In the genomic region with DNA sequence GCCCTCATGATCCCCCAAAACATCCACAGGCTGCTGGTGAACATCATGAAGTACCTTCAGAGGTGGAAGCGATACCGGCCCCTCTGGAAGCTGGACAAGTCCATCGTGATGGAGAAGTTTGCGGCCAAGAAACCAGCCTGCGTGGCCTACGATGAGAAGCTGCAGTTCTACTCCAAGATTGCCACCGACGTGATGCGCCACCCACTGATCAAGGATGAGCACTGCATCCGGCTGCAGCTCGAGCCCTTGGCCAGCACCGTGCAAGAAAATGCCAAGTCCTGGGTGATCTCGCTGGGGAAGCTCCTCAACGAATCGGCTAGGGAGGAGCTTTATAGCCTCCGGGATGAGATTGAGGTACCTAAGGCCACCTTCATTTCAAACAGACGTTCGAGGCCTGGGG, we compare ENCODE assay signal across 8 mouse cellular contexts. TPM values are rescaled to one million over a fixed set of nuclear protein-coding genes. Genes with fewer than 3 reads are reported as not detected.
DNase-seq lines count a peak whose midpoint lies in the region; ATAC-seq and TF ChIP-seq lines count a peak whose summit lies in the region.
"Had no signal": no experiment of that assay in that cellular context is flagged by ENCODE, and none has a peak within 500 bp of the region (broad histone marks: within the 10 kb centered on the region; RNA-seq: fewer than 3 reads in every experiment).

No protein-coding gene starts in this region.

- H3K9ac ChIP-seq in intestine, postnatal 0 days (ENCODE audit: low read depth, low read length): no peak overlapping the region
- H3K9ac ChIP-seq in intestine, embryonic 15.5 days: no peak overlapping the region
- H3K9ac ChIP-seq in neural tube, embryonic 15.5 days (replicated peaks): no peak overlapping the region
- H3K9ac ChIP-seq: liver, embryonic 13.5 days had no signal

- no peaks in the 10 kb centered on the region for H3K4me1 ChIP-seq in intestine, postnatal 0 days (replicated peaks; ENCODE audit: control insufficient read depth, insufficient read depth, low read length)
- H3K4me1 ChIP-seq in intestine, embryonic 15.5 days (replicated peaks): no peaks in the 10 kb centered on the region
- H3K4me1 ChIP-seq in neural tube, embryonic 15.5 days: no peaks in the 10 kb centered on the region
- H3K4me1 ChIP-seq: liver, embryonic 13.5 days had no signal

- no peaks in the 10 kb centered on the region for H3K9me3 ChIP-seq in intestine, postnatal 0 days (ENCODE audit: control insufficient read depth)
- H3K9me3 ChIP-seq in intestine, embryonic 15.5 days: no peaks in the 10 kb centered on the region
- H3K9me3 ChIP-seq in neural tube, embryonic 15.5 days (replicated peaks): no peaks in the 10 kb centered on the region
- H3K9me3 ChIP-seq: liver, embryonic 13.5 days had no signal

- H3K36me3 ChIP-seq in intestine, postnatal 0 days (ENCODE audit: control insufficient read depth, insufficient read depth): no peaks in the 10 kb centered on the region
- H3K36me3 ChIP-seq in intestine, embryonic 15.5 days: no peaks in the 10 kb centered on the region
- H3K36me3 ChIP-seq in neural tube, embryonic 15.5 days: no peaks in the 10 kb centered on the region
- H3K36me3 ChIP-seq: liver, embryonic 13.5 days had no signal

- no peak overlapping the region for H3K4me3 ChIP-seq in intestine, postnatal 0 days (ENCODE audit: low read depth, low read length)
- H3K4me3 ChIP-seq in intestine, embryonic 15.5 days (replicated peaks): no peak overlapping the region
- no peak overlapping the region for H3K4me3 ChIP-seq in neural tube, embryonic 15.5 days (replicated peaks)
- H3K4me3 ChIP-seq: liver, embryonic 13.5 days had no signal

- no peak overlapping the region for H3K4me2 ChIP-seq in intestine, postnatal 0 days (replicated peaks; ENCODE audit: low read depth)
- H3K4me2 ChIP-seq in intestine, embryonic 15.5 days (replicated peaks): no peak overlapping the region
- H3K4me2 ChIP-seq in neural tube, embryonic 15.5 days: no peak overlapping the region
- H3K4me2 ChIP-seq: liver, embryonic 13.5 days had no signal

- no peak for ATAC-seq in intestine, postnatal 0 days
- no peak for ATAC-seq in intestine, embryonic 15.5 days
- ATAC-seq in neural tube, embryonic 15.5 days (ENCODE audit: low FRiP score): no peak

- no peaks in the 10 kb centered on the region for H3K27me3 ChIP-seq in intestine, postnatal 0 days (replicated peaks; ENCODE audit: control insufficient read depth, insufficient read depth, low read length)
- no peaks in the 10 kb centered on the region for H3K27me3 ChIP-seq in intestine, embryonic 15.5 days (replicated peaks)
- no peaks in the 10 kb centered on the region for H3K27me3 ChIP-seq in neural tube, embryonic 15.5 days (replicated peaks)
- H3K27me3 ChIP-seq: liver, embryonic 13.5 days had no signal

- H3K27ac ChIP-seq in intestine, postnatal 0 days (ENCODE audit: low read depth, low read length): no peak overlapping the region
- no peak overlapping the region for H3K27ac ChIP-seq in intestine, embryonic 15.5 days
- no peak overlapping the region for H3K27ac ChIP-seq in neural tube, embryonic 15.5 days (replicated peaks)
- H3K27ac ChIP-seq: liver, embryonic 13.5 days had no signal

- peak; percentile 59 for TF ChIP-seq CTCF in intestine, postnatal 0 days (IDR thresholded peaks at IDR 0.05; ENCODE audit: low read depth)

- WGBS in intestine, postnatal 0 days: 65% methylated on average over 18 of the region's 18 CpGs
- WGBS in intestine, embryonic 15.5 days: 58% methylated on average over 18 of the region's 18 CpGs
- 66% methylated on average over 18 of the region's 18 CpGs for WGBS in neural tube, embryonic 15.5 days

- DNase-seq in retina, embryonic 14.5 days (ENCODE audit: low spot score): peak; percentile 12
- DNase-seq in retina, postnatal 1 day: no peak
- peak; percentile 47 for DNase-seq in adrenal gland, postnatal 14 days
- DNase-seq in thymus, postnatal 36 days: peak; percentile 35
- DNase-seq: liver, embryonic 13.5 days had no signal

RNA-seq across cellular contexts. Expression of gene Dnah10, which starts 36.1 kb away (rescaled TPM):
- polyA plus RNA-seq in intestine, postnatal 0 days (2015; fragmentation: Nextera tagmentation; extraction: Ambion mirVana): 0.01 TPM in 2 replicates
- polyA plus RNA-seq in intestine, embryonic 15.5 days (2015; fragmentation: Nextera tagmentation; extraction: Ambion mirVana): 0.04 and 0.10 TPM in 2 replicates
- 0.78 and 0.94 TPM in 2 replicates for total RNA-seq in adrenal gland, postnatal 14 days (2021)
- 0.13 and 0.15 TPM in 2 replicates for polyA plus RNA-seq in neural tube, embryonic 15.5 days (2015; fragmentation: Nextera tagmentation; extraction: Ambion mirVana)
- polyA plus RNA-seq: liver, embryonic 13.5 days had no signal
